Mouse (Mus musculus) splenic B cell, adult 2 months (primary cell): ENCODE results near the gene Egfl8.
A peak's percentile ranks its signal among the peaks of the same experiment; 100 is the strongest.

Experiments
- DNase-seq: peaks from one replicate; pipeline ENCODE4 v3.0.0-alpha.2; 2011; ENCODE audit warnings: low read depth, low spot score
- H3K27me3 ChIP-seq: 2 replicates; pipeline ENCODE4 v1.6.1; 2012; ENCODE audit warnings: mild to moderate bottlenecking, low read length, moderate library complexity, mixed read lengths; ENCODE audit not compliant: control insufficient read depth, poor library complexity, insufficient read depth, severe bottlenecking
- H3K36me3 ChIP-seq: 2 replicates; pipeline ENCODE4 v1.6.1; 2012; ENCODE audit warnings: mild to moderate bottlenecking, low read length, moderate library complexity, mixed read lengths; ENCODE audit not compliant: control insufficient read depth, poor library complexity, insufficient read depth, severe bottlenecking

The Egfl8 gene

DNA sequence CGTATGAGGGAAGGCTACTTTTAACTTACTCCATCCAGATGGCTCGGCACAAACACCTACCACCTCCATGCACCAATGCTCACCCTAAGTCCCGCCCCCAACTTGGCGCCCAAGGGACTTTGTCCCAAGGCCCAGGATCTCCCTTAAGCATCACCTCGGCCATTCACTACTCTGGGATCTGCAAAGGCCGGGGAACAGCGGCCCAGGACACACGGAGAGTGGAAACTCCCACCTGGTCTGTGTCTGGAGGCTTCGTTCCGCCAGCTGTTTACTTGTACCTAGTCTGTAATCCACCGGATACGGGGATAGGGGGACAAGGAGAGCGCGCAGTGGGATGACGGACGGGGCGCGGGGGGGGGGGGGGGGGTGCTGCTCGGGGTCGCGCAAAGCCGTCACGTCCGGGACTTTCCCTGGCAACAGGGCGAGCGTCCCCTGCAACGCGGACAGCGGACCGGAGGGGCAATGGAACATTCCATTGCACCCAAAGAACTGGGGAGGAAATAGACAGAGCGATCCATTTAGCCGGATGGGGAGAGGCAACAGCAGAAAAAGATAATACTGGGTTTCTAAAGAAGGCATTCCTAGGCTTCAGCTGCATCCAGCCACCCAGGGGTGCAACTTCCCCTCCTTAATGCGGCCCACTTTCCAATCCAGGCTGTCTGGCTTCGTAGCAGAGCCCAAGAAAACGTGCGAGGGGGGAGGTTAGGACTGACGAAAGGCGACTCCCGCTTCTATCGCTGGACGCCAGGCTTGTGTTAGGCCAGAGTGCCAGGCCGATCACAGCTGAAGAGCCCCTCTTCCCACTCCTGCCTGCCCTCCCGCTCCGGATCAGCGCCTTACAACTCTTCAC, 11.5 kb upstream of the Egfl8 start:
- peak; percentile 72 for DNase-seq
- H3K27me3 ChIP-seq = no peaks in the 10 kb centered on the region; the same call in 1 of the 2 replicates
- H3K36me3 ChIP-seq = no peaks in the 10 kb centered on the region

DNA sequence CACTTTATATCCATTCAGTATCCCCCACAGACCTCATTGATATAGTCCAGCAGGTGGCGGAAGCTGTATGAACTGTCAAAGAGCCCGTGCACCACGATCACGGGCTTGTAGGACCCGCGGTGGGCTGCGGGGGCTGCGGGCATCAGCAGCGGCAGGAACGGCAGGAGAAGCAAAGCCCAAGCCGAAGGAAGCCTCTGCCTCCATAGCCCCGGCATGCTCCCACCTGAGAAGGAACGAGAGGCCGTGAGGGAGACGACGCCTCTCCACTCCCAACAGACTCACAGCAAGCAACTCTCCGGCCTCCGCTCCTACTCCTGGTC, 11.0 kb upstream of the Egfl8 start:
- H3K27me3 ChIP-seq = no peaks in the 10 kb centered on the region; the same call in 1 of the 2 replicates
- H3K36me3 ChIP-seq = no peaks in the 10 kb centered on the region
- DNase-seq = peak; percentile 65

DNA sequence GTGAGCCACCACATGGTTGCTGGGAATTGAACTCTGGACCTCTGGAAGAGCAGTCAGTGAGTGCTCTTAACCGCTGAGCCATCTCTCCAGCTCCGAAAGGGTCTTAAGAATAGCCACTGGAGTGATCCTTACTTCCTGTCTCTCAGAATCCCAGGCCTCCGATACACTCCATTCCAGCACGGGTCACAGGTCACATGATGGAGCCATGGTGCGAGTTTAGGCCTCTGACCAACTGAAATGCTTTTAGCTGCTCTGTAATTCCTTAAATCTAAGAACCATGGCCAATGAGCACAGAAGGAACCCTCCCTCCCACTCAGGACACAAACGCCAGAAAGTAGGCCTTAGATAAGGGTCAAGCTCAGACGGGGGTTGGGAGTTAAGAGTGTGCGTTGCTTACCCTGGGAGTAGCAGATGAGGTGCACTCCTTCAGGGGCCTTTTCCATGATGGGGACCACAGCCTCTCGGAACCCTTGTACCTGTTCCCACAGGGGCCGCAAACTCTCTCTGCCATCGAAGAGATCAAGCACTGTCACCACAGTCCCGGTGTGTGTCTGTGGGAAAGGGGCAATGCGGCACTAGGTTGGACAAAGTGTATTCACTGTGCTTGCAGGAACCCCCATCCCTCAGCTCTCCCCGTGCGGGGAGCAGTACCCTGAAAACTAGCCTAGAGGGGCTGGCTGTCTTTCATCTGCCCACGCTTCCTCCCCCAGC, 10.4 kb upstream of the Egfl8 start:
- Histone ChIP-seq H3K36me3 (no peaks in the 10 kb centered on the region), H3K27me3 (no peaks in the 10 kb centered on the region; the same call in 1 of the 2 replicates)
- DNase-seq = no peak

GRCm38 (mm10) chr17:34624981-34625380, 9.2 kb upstream of the Egfl8 start:
- Histone ChIP-seq H3K36me3 (no peaks in the 10 kb centered on the region), H3K27me3 (no peaks in the 10 kb centered on the region)
- DNase-seq = no peak

DNA sequence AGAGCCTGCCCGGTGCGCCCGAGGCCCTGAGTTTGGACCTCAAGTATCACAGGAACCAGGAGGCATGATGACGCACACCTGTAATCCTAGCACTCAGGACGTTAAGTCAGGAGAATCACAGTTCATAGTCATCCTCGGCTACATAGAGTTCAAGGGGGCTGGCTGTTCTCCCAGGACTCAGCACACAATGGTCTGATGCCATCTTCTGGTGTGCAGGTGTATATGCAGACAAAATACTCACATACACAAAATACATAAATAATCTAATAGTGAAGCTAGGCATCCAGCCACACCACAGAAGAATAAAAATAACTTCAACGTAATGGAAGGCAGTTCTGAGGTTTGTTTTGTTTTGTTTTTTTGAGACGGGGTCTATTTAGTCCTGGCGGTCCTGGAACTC, 7.4 kb upstream of the Egfl8 start:
- DNase-seq = no peak
- H3K27me3 ChIP-seq = no peaks in the 10 kb centered on the region

GRCm38 (mm10) chr17:34621006-34621405, 5.2 kb upstream of the Egfl8 start:
- no peak for DNase-seq
- H3K36me3 ChIP-seq = no peaks in the 10 kb centered on the region

More for the DNA sequence above, 7.4 kb upstream of the Egfl8 start:
- H3K36me3 ChIP-seq = no peaks in the 10 kb centered on the region

DNA sequence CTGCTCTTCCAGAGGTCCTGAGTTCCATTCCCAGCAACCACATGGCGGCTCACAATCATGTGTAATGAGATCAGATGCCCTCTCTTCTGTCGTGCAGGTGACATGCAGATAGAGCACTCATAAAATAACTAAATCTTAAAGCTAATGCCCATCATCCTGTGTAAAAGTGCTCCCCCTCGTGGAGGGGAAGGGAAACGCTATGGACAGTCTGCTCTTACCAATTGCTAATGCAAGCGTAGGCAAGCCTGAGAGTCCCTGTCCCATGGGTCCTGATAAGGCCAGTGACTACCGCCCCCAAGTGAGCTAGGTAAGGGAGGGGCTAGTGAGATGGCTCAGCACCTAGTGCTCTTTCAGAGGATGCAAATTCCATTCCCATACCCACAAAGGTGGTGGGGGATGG, 3.2 kb upstream of the Egfl8 start:
- DNase-seq = peak; percentile 90
- no peaks in the 10 kb centered on the region; the same call in 1 of the 2 replicates for H3K36me3 ChIP-seq
- no peaks in the 10 kb centered on the region for H3K27me3 ChIP-seq

More at GRCm38 (mm10) chr17:34621006-34621405, 5.2 kb upstream of the Egfl8 start:
- no peaks in the 10 kb centered on the region for H3K27me3 ChIP-seq

- Histone ChIP-seq H3K27me3 (no peaks in the 10 kb centered on the region), H3K36me3 (peaks cover 3% of the 10 kb centered on the region; the same call in 1 of the 2 replicates)
- no peak for DNase-seq
Observed at GRCm38 (mm10) chr17:34613830-34614229, 1.9 kb downstream of the Egfl8 start.

GRCm38 (mm10) chr17:34613054-34613645, 2.6 kb downstream of the Egfl8 start:
- H3K27me3 ChIP-seq = no peaks in the 10 kb centered on the region
- peaks cover 3% of the 10 kb centered on the region; the same call in 1 of the 2 replicates for H3K36me3 ChIP-seq
- no peak for DNase-seq

- no peaks in the 10 kb centered on the region for H3K27me3 ChIP-seq
- no peak for DNase-seq
- peaks cover 3% of the 10 kb centered on the region; the same call in 1 of the 2 replicates for H3K36me3 ChIP-seq
Observed at GRCm38 (mm10) chr17:34611050-34611449, 4.7 kb downstream of the Egfl8 start.

DNA sequence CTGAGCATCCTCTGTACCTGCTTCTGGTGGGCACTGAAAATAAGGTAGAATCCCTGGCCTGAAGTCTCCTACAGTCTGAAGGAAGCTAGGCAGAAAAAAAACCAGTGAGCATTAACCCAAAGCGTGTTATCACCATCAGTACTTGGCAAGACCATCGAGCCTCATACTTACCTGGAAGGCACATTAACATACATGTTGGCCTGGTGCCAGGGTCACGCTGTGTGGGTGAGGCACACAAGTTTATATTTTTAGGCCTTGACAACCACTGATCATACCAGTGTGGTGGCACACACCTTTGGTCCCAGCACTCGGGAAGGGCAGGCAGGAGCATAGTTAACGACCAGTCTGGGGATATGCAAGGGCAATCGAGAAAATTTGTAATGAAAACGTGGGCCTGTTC, 7.8 kb downstream of the Egfl8 start:
- Histone ChIP-seq H3K27me3 (no peaks in the 10 kb centered on the region), H3K36me3 (peaks cover 3% of the 10 kb centered on the region; the same call in 1 of the 2 replicates)
- DNase-seq = no peak

GRCm38 (mm10) chr17:34606186-34607039, 9.4 kb downstream of the Egfl8 start:
- Histone ChIP-seq H3K36me3 (0 out of 2 replicates have a peak, but pooled peaks cover 1% of the 10 kb centered on the region), H3K27me3 (no peaks in the 10 kb centered on the region)
- no peak for DNase-seq

DNA sequence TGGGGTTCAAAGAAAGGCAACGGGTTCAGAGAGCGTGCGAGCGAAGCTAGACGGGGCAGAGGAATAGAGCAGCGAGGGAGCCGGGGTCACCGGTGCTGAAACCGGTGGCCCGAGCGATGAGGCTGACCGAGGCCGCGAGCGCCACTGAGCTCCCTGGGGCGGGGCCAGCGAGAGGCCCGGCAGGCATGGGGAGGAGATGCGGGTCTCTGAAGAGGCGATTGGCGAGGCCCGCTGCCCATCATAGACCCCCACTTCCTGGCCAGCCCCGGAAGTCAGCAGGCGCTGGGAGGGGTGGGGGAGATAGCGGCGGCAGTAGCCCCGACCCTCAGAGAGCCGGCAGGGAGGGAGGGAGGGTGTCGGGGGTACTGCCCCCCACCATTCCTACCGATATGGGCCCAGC, 10.2 kb downstream of the Egfl8 start:
- peak; percentile 95 for DNase-seq
- Histone ChIP-seq H3K36me3 (0 out of 2 replicates have a peak, but pooled peaks cover 3% of the 10 kb centered on the region), H3K27me3 (no peaks in the 10 kb centered on the region)
